Comparison of ENCODE assay signal across 19 mouse cellular contexts in the genomic region with DNA sequence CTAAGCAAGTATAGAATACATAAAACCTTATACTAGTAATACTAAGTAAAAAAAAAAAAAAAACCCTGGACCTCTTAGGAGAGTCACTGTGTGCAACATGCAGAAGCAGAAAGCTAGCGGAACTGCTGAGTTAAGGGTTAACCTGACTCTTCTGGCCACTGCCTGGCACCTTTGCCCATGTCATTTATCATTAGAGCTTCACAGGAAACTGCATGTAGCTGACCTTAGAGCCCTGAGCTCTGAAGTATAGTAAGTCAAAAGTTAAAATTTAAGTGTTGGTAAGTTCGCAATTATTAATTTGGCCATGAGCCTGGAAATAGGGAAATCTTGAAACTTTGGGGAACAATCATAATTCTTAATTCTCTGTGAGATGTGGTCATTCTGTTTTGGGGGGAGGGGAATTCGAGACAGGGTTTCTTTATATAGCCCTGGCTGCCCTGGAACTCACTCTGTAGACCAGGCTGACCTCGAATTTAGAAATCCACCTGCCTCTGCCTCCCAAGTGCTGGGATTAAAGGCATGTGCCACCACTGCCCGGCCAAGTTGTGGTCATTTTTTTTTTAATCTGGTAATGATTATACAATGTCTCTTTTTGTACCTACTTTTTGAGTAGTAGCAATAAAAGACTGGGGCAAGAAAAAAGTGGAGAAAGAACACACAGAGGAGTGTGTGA. TPM values are rescaled to one million over a fixed set of nuclear protein-coding genes. Genes with fewer than 3 reads are reported as not detected.
DNase-seq lines count a peak whose midpoint lies in the region; ATAC-seq lines count a peak whose summit lies in the region.
"Had no signal": no experiment of that assay in that cellular context is flagged by ENCODE, and none has a peak within 500 bp of the region (broad histone marks: within the 10 kb centered on the region; RNA-seq: fewer than 3 reads in every experiment).

No protein-coding gene starts in this region.

- DNase-seq in midbrain, embryonic 11.5 days (ENCODE audit: low spot score, missing footprints) = peak; percentile 53
- DNase-seq in midbrain, embryonic 14.5 days = no peak
- DNase-seq in kidney, postnatal 25 days = peak; percentile 66 to 84
- DNase-seq in urinary bladder, postnatal 25 days (ENCODE audit: low spot score) = no peak
- no peak for DNase-seq in heart, postnatal 14 days
- DNase-seq: adrenal gland, postnatal 14 days; cerebellum, adult 18-20 months; cerebellum, adult 9-11 months; cerebellum, postnatal 36 days; gastrocnemius, postnatal 10 days; heart, adult 18-20 months had no signal

- no peak for ATAC-seq in midbrain, embryonic 11.5 days (ENCODE audit: low FRiP score)
- no peak for ATAC-seq in midbrain, embryonic 14.5 days (ENCODE audit: low FRiP score, low TSS enrichment)
- ATAC-seq in kidney, embryonic 16.5 days (ENCODE audit: low FRiP score, low TSS enrichment) = peak; percentile 75
- no peak for ATAC-seq in heart, embryonic 11.5 days (replicated peaks; ENCODE audit: insufficient number of reproducible peaks, low FRiP score, low TSS enrichment)
- ATAC-seq: forebrain, embryonic 16.5 days had no signal

- H3K9ac ChIP-seq in midbrain, embryonic 11.5 days (ENCODE audit: low read length) = no peak overlapping the region
- no peak overlapping the region for H3K9ac ChIP-seq in midbrain, embryonic 14.5 days (replicated peaks; ENCODE audit: low read length)
- H3K9ac ChIP-seq in kidney, embryonic 16.5 days (replicated peaks; ENCODE audit: low read length) = no peak overlapping the region
- H3K9ac ChIP-seq in heart, embryonic 11.5 days (ENCODE audit: low read depth, low read length) = no peak overlapping the region
- H3K9ac ChIP-seq: embryonic facial prominence, embryonic 13.5 days; forebrain, embryonic 12.5 days; heart, embryonic 15.5 days had no signal

- no peak overlapping the region for H3K27ac ChIP-seq in midbrain, embryonic 11.5 days (ENCODE audit: low read depth, low read length)
- H3K27ac ChIP-seq in midbrain, embryonic 14.5 days (replicated peaks; ENCODE audit: low read depth, low read length) = no peak overlapping the region
- H3K27ac ChIP-seq in kidney, embryonic 16.5 days (ENCODE audit: low read length) = peak overlapping the region; percentile 58
- H3K27ac ChIP-seq in heart, embryonic 11.5 days (ENCODE audit: low read depth, low read length) = no peak overlapping the region
- H3K27ac ChIP-seq: embryonic facial prominence, embryonic 13.5 days; forebrain, embryonic 12.5 days; heart, embryonic 10.5 days; heart, embryonic 15.5 days; hindbrain, embryonic 10.5 days had no signal

- H3K27me3 ChIP-seq in midbrain, embryonic 11.5 days (ENCODE audit: control insufficient read depth, insufficient read depth, low read length) = no peaks in the 10 kb centered on the region
- no peaks in the 10 kb centered on the region for H3K27me3 ChIP-seq in midbrain, embryonic 14.5 days (ENCODE audit: control insufficient read depth, insufficient read depth, low read length)
- no peaks in the 10 kb centered on the region for H3K27me3 ChIP-seq in kidney, embryonic 16.5 days (ENCODE audit: insufficient read depth, low read length)
- no peaks in the 10 kb centered on the region for H3K27me3 ChIP-seq in heart, embryonic 11.5 days (ENCODE audit: control insufficient read depth, insufficient read depth, low read length)
- H3K27me3 ChIP-seq: embryonic facial prominence, embryonic 13.5 days; forebrain, embryonic 12.5 days; heart, embryonic 15.5 days had no signal

- no peaks in the 10 kb centered on the region; the same call in 1 of the 2 replicates for H3K36me3 ChIP-seq in midbrain, embryonic 11.5 days (ENCODE audit: control insufficient read depth, insufficient read depth, low read length)
- H3K36me3 ChIP-seq in midbrain, embryonic 14.5 days (ENCODE audit: control insufficient read depth, insufficient read depth, low read length) = peaks cover under 1% of the 10 kb centered on the region; the same call in 1 of the 2 replicates
- H3K36me3 ChIP-seq in kidney, embryonic 16.5 days (ENCODE audit: insufficient read depth, low read length) = no peaks in the 10 kb centered on the region
- H3K36me3 ChIP-seq in heart, embryonic 11.5 days (ENCODE audit: control insufficient read depth, insufficient read depth, low read length) = no peaks in the 10 kb centered on the region; the same call in 1 of the 2 replicates

- no peaks in the 10 kb centered on the region for H3K4me1 ChIP-seq in midbrain, embryonic 11.5 days (ENCODE audit: control insufficient read depth, insufficient read depth, low read length)
- no peaks in the 10 kb centered on the region for H3K4me1 ChIP-seq in midbrain, embryonic 14.5 days (ENCODE audit: control insufficient read depth, insufficient read depth, low read length)
- no peaks in the 10 kb centered on the region for H3K4me1 ChIP-seq in kidney, embryonic 16.5 days (ENCODE audit: insufficient read depth, low read length)
- no peaks in the 10 kb centered on the region for H3K4me1 ChIP-seq in heart, embryonic 11.5 days (ENCODE audit: control insufficient read depth, insufficient read depth, low read length)
- H3K4me1 ChIP-seq: embryonic facial prominence, embryonic 13.5 days; forebrain, embryonic 12.5 days; heart, embryonic 10.5 days; heart, embryonic 15.5 days; hindbrain, embryonic 10.5 days had no signal

- H3K4me3 ChIP-seq in midbrain, embryonic 11.5 days (ENCODE audit: low read depth, low read length) = no peak overlapping the region
- no peak overlapping the region for H3K4me3 ChIP-seq in midbrain, embryonic 14.5 days (replicated peaks; ENCODE audit: low read depth, low read length)
- no peak overlapping the region for H3K4me3 ChIP-seq in kidney, embryonic 16.5 days (ENCODE audit: low read length)
- no peak overlapping the region for H3K4me3 ChIP-seq in heart, embryonic 11.5 days (ENCODE audit: low read depth, low read length)
- H3K4me3 ChIP-seq: embryonic facial prominence, embryonic 13.5 days; forebrain, embryonic 12.5 days; heart, embryonic 10.5 days; heart, embryonic 15.5 days; hindbrain, embryonic 10.5 days had no signal

- 80% methylated on average over 5 of the region's 5 CpGs for WGBS in midbrain, embryonic 11.5 days
- WGBS in midbrain, embryonic 14.5 days = 83% methylated on average over 5 of the region's 5 CpGs
- WGBS in kidney, embryonic 16.5 days = 55% methylated on average over 5 of the region's 5 CpGs
- 73% methylated on average over 5 of the region's 5 CpGs for WGBS in heart, embryonic 11.5 days (ENCODE audit: insufficient replicate concordance)

- H3K4me2 ChIP-seq in midbrain, embryonic 11.5 days = no peak overlapping the region
- H3K4me2 ChIP-seq in midbrain, embryonic 14.5 days (ENCODE audit: low read length) = no peak overlapping the region
- no peak overlapping the region for H3K4me2 ChIP-seq in kidney, embryonic 16.5 days (replicated peaks; ENCODE audit: low read depth, low read length)
- no peak overlapping the region for H3K4me2 ChIP-seq in heart, embryonic 11.5 days
- H3K4me2 ChIP-seq: embryonic facial prominence, embryonic 13.5 days; forebrain, embryonic 12.5 days; heart, embryonic 15.5 days had no signal

- no peaks in the 10 kb centered on the region for H3K9me3 ChIP-seq in midbrain, embryonic 11.5 days (ENCODE audit: control insufficient read depth, low read length)
- no peaks in the 10 kb centered on the region for H3K9me3 ChIP-seq in midbrain, embryonic 14.5 days (ENCODE audit: control insufficient read depth, low read length)
- no peaks in the 10 kb centered on the region for H3K9me3 ChIP-seq in kidney, embryonic 16.5 days (ENCODE audit: low read length)
- no peaks in the 10 kb centered on the region for H3K9me3 ChIP-seq in heart, embryonic 11.5 days (replicated peaks; ENCODE audit: control insufficient read depth, low read length)
- H3K9me3 ChIP-seq: embryonic facial prominence, embryonic 13.5 days; forebrain, embryonic 12.5 days; heart, embryonic 10.5 days; heart, embryonic 15.5 days; hindbrain, embryonic 10.5 days had no signal

- intact Hi-C loops in heart, postnatal 14 days (cut with DNase I) = no loop called here

RNA-seq across cellular contexts. Expression of a gene that starts 55.2 kb away (rescaled TPM):
- polyA plus RNA-seq in midbrain, embryonic 11.5 days (2014; fragmentation: Nextera tagmentation; extraction: Ambion mirVana) = 2.5 and 2.8 TPM in 2 replicates
- 2.3 and 2.8 TPM in 2 replicates for polyA plus RNA-seq in midbrain, embryonic 14.5 days (2014; fragmentation: Nextera tagmentation; extraction: Ambion mirVana)
- 5.6 and 5.9 TPM in 2 replicates for polyA plus RNA-seq in kidney, embryonic 16.5 days (2015; fragmentation: Nextera tagmentation; extraction: Ambion mirVana)
- total RNA-seq in heart, postnatal 14 days (2021) = 1 to 10 TPM; 4.9 to 6.3 TPM
- polyA plus RNA-seq in heart, embryonic 11.5 days (2014; fragmentation: Nextera tagmentation; extraction: Ambion mirVana) = 4.7 and 5.3 TPM in 2 replicates

Comparison
In these comparisons a context has a peak if more than half of its experiments do, and no peak if none do; other contexts are left out.
1. DNase-seq: peak in midbrain, embryonic 11.5 days (single experiment) and kidney, postnatal 25 days (2 of 2); none in midbrain, embryonic 14.5 days (single experiment), urinary bladder, postnatal 25 days (single experiment) and heart, postnatal 14 days (0 of 2).